Mouse (Mus musculus) limb, embryonic 11.5 days (tissue): Measurements from ENCODE around the gene Zzz3. TPM values are rescaled to one million over a fixed set of nuclear protein-coding genes. Genes with fewer than 3 reads are reported as not detected.

Source experiments
- ATAC-seq: fragments of 200-750 bp; cut with Nextera tagmentation; 2 replicates; pipeline ENCODE4 v1.8.0; 2017; ENCODE audit warnings: low read depth; ENCODE audit not compliant: insufficient number of reproducible peaks, low FRiP score, low TSS enrichment
- DNase-seq: peaks from one replicate; pipeline ENCODE4 v3.0.0-alpha.2; 2015; ENCODE audit warnings: low spot score
- H3K27ac ChIP-seq: fragments of 300-500 bp; sonication (generic); replicated peaks from 2 replicates; pipeline ENCODE4 v1.5.1; 2014; ENCODE audit warnings: low read depth, mild to moderate bottlenecking, low read length
- H3K27me3 ChIP-seq: fragments of 300-500 bp; sonication (generic); 2 replicates; pipeline ENCODE4 v1.6.1; 2014; ENCODE audit warnings: mild to moderate bottlenecking, low read length, mixed read lengths; ENCODE audit not compliant: control insufficient read depth, insufficient read depth
- H3K36me3 ChIP-seq: fragments of 300-500 bp; sonication (generic); 2 replicates; pipeline ENCODE4 v1.6.1; 2014; ENCODE audit warnings: mild to moderate bottlenecking, low read length, moderate library complexity, mixed read lengths; ENCODE audit not compliant: control insufficient read depth, insufficient read depth
- H3K4me1 ChIP-seq: fragments of 300-500 bp; sonication (generic); 2 replicates; pipeline ENCODE4 v1.6.1; 2014; ENCODE audit warnings: low read length, mixed read lengths; ENCODE audit not compliant: control insufficient read depth, insufficient read depth
- H3K4me2 ChIP-seq: fragments of 300-500 bp; sonication (generic); 2 replicates; pipeline ENCODE4 v1.6.1; 2014; ENCODE audit warnings: low read depth, mild to moderate bottlenecking, moderate library complexity; ENCODE audit not compliant: severe bottlenecking
- H3K4me3 ChIP-seq: fragments of 300-500 bp; sonication (generic); 2 replicates; pipeline ENCODE4 v1.5.1; 2014; ENCODE audit warnings: low read depth, low read length
- H3K9ac ChIP-seq: fragments of 300-500 bp; sonication (generic); 2 replicates; pipeline ENCODE4 v1.6.1; 2014; ENCODE audit warnings: mild to moderate bottlenecking, low read length
- H3K9me3 ChIP-seq: fragments of 300-500 bp; sonication (generic); 2 replicates; pipeline ENCODE4 v1.6.1; 2016; ENCODE audit warnings: low read length; ENCODE audit not compliant: control insufficient read depth
- WGBS: fragments of 180-500 bp; shearing (Covaris S2); extraction: QIAGEN DNeasy Blood & Tissue Kit; methylation state at CpG from one replicate; pipeline ENCODE4 v1.1.7; 2014; 5-methylcytosine and 5-hydroxymethylcytosine counted together
- polyA plus RNA-seq: library from polyadenylated mRNA; unstranded; fragments of >200 nt; fragmentation: Nextera tagmentation; extraction: Ambion mirVana; gene quantifications from 2 replicates; pipeline ENCODE4 v1.2.1, GENCODE M21; 2014

Gene Zzz3
- polyA plus RNA-seq, 1 experiment from 2014 or later: 68.2 TPM

DNA sequence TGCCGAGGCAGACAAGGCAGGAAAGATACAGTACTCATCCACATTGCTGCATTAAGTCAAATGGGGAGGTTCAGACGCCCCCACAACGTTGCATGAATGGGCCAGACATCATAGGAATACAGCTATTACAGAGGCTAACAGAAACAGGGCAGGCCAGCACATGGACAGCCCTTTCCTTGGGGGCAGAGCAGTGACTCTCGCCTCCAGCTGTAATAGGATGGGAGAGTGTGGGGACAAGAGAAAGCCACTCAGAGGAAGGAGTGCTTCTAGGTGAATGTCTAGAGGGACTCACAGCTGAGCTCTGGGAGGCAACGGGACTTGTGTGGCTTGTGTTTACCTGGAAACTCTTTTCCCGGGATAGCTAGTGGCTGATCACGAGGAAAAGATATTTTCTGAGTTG, 88.5 kb downstream of the Zzz3 start:
- DNase-seq (no peak), ATAC-seq (no peak)
- no peaks in the 10 kb centered on the region for H3K36me3 ChIP-seq
- H3K9ac ChIP-seq: no peak overlapping the region
- no peaks in the 10 kb centered on the region for H3K9me3 ChIP-seq
- H3K4me3 ChIP-seq: no peak overlapping the region
- H3K27ac ChIP-seq: peak overlapping the region; percentile 50; the same call in 1 of the 2 replicates
- peaks cover 16% of the 10 kb centered on the region for H3K4me1 ChIP-seq
- H3K4me2 ChIP-seq: no peak overlapping the region
- 53% methylated on average over 7 of the region's 7 CpGs for WGBS
- H3K27me3 ChIP-seq: no peaks in the 10 kb centered on the region

DNA sequence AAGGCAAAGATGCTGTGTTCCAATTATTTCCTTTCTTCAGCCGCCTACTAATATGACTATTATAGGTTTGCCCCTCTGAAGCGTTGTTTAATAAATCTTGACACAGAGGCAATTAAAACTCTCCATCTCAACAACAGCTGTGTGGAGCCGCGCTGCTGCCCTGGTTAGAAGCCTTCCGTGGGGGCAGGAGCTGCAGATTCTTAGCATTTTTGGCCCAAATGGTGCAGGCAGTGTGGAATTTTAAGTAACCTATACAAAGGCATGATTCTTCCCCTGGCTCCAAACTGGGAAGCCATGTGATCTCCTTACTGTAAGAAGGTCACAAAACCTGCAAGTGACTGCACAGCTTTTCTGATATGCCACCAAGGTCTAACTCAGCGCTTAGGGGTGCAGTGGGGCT, 88.9 kb downstream of the Zzz3 start:
- no peaks in the 10 kb centered on the region for H3K9me3 ChIP-seq
- H3K27ac ChIP-seq: 0 out of 2 replicates have a peak overlapping the region, but pooled peaks have one; percentile 15
- DNase-seq (peak; percentile 41), ATAC-seq (no peak; the same call in 1 of the 2 replicates)
- no peak overlapping the region for H3K4me3 ChIP-seq
- no peak overlapping the region for H3K9ac ChIP-seq
- no peaks in the 10 kb centered on the region for H3K36me3 ChIP-seq
- H3K4me1 ChIP-seq: peaks cover 18% of the 10 kb centered on the region
- WGBS: 47% methylated on average over 6 of the region's 6 CpGs
- H3K4me2 ChIP-seq: no peak overlapping the region
- H3K27me3 ChIP-seq: no peaks in the 10 kb centered on the region

DNA sequence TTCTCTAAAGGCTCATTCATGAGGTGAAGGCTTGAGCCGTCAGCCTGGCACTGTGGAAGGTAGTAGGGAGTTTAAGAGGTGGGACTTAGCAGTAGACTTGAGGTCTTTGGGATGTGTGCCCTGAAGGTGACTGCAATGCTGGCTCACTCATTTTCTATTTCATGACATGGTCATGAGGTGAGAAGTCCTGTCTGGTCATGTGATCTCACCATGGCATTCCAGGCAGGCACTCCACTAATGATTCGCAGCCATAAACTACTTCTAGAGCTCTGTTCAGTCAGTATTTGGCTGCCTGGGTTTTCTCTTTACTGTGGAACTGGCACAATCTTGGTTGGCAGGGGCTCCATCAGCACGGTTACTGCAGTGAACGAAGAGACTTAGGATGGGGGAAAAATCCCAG, 93.7 kb downstream of the Zzz3 start:
- Histone ChIP-seq H3K27ac (no peak overlapping the region), H3K9ac (no peak overlapping the region), H3K27me3 (no peaks in the 10 kb centered on the region), H3K4me3 (no peak overlapping the region), H3K4me1 (peaks cover 11% of the 10 kb centered on the region), H3K9me3 (no peaks in the 10 kb centered on the region), H3K36me3 (no peaks in the 10 kb centered on the region), H3K4me2 (no peak overlapping the region)
- DNase-seq: no peak
- 81% methylated on average over 4 of the region's 4 CpGs for WGBS
- ATAC-seq: no peak

DNA sequence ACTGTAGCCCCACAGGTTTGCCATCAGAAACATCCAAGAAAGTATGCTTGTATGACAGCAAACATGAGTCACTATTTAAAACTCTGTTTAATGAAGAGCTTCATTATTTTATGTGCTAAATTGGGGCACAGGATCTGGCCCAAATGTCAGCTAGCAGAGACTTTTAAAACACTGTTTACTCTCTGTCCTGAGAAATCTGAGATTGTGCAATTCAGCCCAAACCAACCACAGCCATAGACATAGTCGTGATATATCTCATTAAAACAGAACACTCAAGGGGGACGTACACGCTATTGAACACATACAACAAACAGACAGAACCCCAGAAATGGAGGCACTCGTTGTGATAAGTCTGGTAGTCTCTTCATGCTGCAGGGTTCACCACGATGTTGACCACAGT, 95.2 kb downstream of the Zzz3 start:
- WGBS: 90% methylated on average over 5 of the region's 5 CpGs
- no peak overlapping the region for H3K9ac ChIP-seq
- no peak for ATAC-seq

DNA sequence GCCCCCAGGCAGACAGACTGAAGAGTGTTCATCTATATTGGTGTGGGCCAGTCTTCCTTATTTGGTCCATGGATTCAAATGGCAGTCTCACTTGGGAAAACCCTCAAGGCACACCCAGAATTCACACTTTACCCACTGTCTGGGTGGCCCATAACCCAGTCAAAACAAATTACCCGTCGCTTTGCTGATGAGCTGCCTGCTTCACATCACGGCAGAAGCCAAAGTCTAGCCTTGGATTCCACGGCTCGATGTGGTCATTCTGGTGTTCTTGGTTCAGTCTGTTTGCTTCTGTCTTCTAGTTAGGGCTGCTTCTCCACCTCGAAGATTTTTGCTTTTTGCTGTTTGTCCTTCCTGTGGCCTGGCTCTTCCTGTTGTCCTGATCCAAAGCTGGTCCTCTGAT, 97.0 kb downstream of the Zzz3 start:
- Histone ChIP-seq H3K4me1 (peaks cover 3% of the 10 kb centered on the region; the same call in 1 of the 2 replicates), H3K27me3 (no peaks in the 10 kb centered on the region), H3K27ac (no peak overlapping the region), H3K36me3 (no peaks in the 10 kb centered on the region), H3K9me3 (no peaks in the 10 kb centered on the region), H3K4me3 (no peak overlapping the region), H3K4me2 (no peak overlapping the region), H3K9ac (no peak overlapping the region)
- DNase-seq: no peak
- no peak for ATAC-seq
- WGBS: 63% methylated on average over 6 of the region's 6 CpGs

More for the DNA sequence above, 95.2 kb downstream of the Zzz3 start:
- H3K4me1 ChIP-seq: peaks cover 3% of the 10 kb centered on the region; the same call in 1 of the 2 replicates
- H3K9me3 ChIP-seq: no peaks in the 10 kb centered on the region
- H3K36me3 ChIP-seq: no peaks in the 10 kb centered on the region
- no peak for DNase-seq
- H3K27me3 ChIP-seq: no peaks in the 10 kb centered on the region
- no peak overlapping the region for H3K27ac ChIP-seq
- H3K4me2 ChIP-seq: no peak overlapping the region
- no peak overlapping the region for H3K4me3 ChIP-seq

DNA sequence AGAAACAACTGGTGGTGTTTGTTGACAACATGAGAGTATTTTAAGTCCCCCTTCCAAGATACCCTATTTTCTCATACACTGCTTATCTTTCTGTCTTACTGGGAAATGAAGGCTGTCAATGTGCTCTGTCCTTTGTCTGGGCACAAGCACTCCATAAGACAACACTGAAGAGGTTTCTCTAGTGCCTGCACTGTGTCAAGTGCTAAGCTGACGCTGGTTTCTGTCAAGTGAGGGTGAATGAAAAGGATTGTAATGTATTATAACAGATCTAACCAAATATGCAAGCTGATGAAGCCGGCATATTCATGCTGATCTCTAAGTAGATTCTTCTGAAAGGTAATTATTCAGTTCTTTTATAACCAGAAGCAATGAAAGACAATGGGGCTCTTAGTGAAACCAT, 98.5 kb downstream of the Zzz3 start:
- WGBS: 70% methylated on average over 2 of the region's 2 CpGs

DNA sequence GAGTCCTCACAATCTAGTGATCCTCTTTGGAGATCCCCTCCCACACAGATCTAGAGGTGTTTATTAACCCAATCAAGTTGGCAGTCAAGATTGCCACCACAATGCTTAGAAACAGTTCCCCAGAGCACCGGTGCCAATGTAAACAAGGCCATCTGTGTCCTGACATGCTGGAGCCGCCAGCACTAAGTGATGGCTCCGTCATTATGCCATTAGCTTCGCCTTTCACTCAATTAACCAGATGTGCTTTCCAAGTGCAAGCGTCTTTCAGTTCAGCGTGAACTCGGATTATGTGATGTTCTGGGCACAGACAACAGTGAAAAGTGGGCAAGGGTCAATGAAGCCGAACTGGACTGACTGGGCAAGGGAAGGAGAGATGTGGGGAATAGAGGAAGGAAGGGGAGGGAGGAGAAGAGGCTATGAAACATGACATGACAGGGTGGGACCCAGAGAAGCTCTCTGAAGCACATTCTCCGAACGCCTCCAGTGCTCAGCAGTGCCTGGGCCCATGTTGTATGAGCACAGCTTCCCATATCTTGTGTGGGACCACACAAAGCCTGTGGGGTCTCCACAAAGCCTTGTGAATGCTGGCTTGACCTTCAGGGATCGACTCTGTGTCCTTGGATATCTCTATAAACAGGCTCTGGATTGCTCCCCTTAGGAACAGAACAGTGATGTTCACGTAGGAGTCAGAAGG, 99.5 kb downstream of the Zzz3 start:
- no peak overlapping the region for H3K9ac ChIP-seq
- no peak overlapping the region for H3K27ac ChIP-seq
- H3K4me3 ChIP-seq: no peak overlapping the region
- H3K27me3 ChIP-seq: no peaks in the 10 kb centered on the region
- H3K4me2 ChIP-seq: no peak overlapping the region
- H3K9me3 ChIP-seq: no peaks in the 10 kb centered on the region
- WGBS: 44% methylated on average over 12 of the region's 12 CpGs
- no peak for ATAC-seq
- DNase-seq: no peak
- no peaks in the 10 kb centered on the region for H3K4me1 ChIP-seq
- H3K36me3 ChIP-seq: no peaks in the 10 kb centered on the region

More for the DNA sequence above, 98.5 kb downstream of the Zzz3 start:
- no peak for DNase-seq
- H3K4me2 ChIP-seq: no peak overlapping the region
- H3K27ac ChIP-seq: no peak overlapping the region
- H3K9me3 ChIP-seq: no peaks in the 10 kb centered on the region
- ATAC-seq: no peak
- no peaks in the 10 kb centered on the region for H3K27me3 ChIP-seq
- H3K36me3 ChIP-seq: no peaks in the 10 kb centered on the region
- H3K4me3 ChIP-seq: no peak overlapping the region
- H3K9ac ChIP-seq: no peak overlapping the region
- H3K4me1 ChIP-seq: peaks cover 3% of the 10 kb centered on the region; the same call in 1 of the 2 replicates

DNA sequence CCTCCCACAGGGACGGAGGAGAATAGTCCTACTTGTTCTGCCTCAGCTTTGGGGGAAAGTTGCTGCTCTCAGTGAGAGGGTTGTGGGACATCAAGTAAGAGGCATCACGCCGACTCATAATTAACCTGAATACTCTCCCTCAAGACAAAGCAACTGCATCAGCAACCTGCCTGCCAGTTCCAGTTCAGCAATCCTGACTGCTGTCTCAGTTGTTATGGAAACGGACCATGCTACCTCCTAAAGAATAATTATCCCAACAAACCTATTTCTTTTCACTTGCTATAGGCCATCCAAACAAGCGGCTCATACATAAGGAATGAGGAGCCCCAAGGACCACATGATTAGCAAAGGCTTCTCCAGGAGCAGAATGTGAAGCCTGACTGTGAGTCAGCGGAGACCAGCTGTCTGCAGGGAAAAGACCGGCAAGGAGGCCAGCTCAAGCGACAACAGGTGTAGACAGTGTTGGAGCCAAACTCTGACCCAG, 100.2 kb downstream of the Zzz3 start:
- WGBS: 80% methylated on average over 8 of the region's 8 CpGs
- DNase-seq (no peak), ATAC-seq (no peak)
- H3K27ac ChIP-seq: no peak overlapping the region
- no peaks in the 10 kb centered on the region for H3K36me3 ChIP-seq
- H3K9ac ChIP-seq: no peak overlapping the region
- H3K4me3 ChIP-seq: no peak overlapping the region
- no peaks in the 10 kb centered on the region for H3K9me3 ChIP-seq
- H3K27me3 ChIP-seq: no peaks in the 10 kb centered on the region
- no peak overlapping the region for H3K4me2 ChIP-seq
- peaks cover 1% of the 10 kb centered on the region; the same call in 1 of the 2 replicates for H3K4me1 ChIP-seq
